Mouse (Mus musculus) forebrain, postnatal 0 days (tissue): ENCODE measurements at regions not wholly inside any gene's neighbourhood (a gene's known extent, or its start where the extent isn't known, plus 50 kb on each side); places are given as distances from the start of the nearest gene placed in this dataset.

Experiments used
- ATAC-seq: fragments of 200-750 bp; cut with Nextera tagmentation; 2 replicates; pipeline ENCODE4 v1.8.0; 2017; ENCODE audit warnings: mild to moderate bottlenecking, moderate library complexity
- DNase-seq: peaks from one replicate; pipeline ENCODE4 v3.0.0-alpha.2; 2015
- H3K27ac ChIP-seq: fragments of 300-500 bp; sonication (generic); 2 replicates; pipeline ENCODE4 v1.5.1; 2014; ENCODE audit warnings: low read depth, mild to moderate bottlenecking, antibody characterized with exemption, low read length, moderate library complexity, mixed read lengths
- H3K27me3 ChIP-seq: fragments of 300-500 bp; sonication (generic); 2 replicates; pipeline ENCODE4 v1.6.1; 2014; ENCODE audit warnings: mild to moderate bottlenecking, low read length, mixed read lengths; ENCODE audit not compliant: insufficient read depth
- H3K36me3 ChIP-seq: fragments of 300-500 bp; sonication (generic); 2 replicates; pipeline ENCODE4 v1.6.1; 2014; ENCODE audit warnings: mild to moderate bottlenecking, moderate library complexity; ENCODE audit not compliant: insufficient read depth
- H3K4me1 ChIP-seq: fragments of 300-500 bp; sonication (generic); 2 replicates; pipeline ENCODE4 v1.6.1; 2014; ENCODE audit warnings: antibody characterized with exemption; ENCODE audit not compliant: insufficient read depth
- H3K4me2 ChIP-seq: fragments of 300-500 bp; sonication (generic); 2 replicates; pipeline ENCODE4 v1.6.1; 2014; ENCODE audit warnings: low read depth, mild to moderate bottlenecking, moderate library complexity
- H3K4me3 ChIP-seq: fragments of 300-500 bp; sonication (generic); 2 replicates; pipeline ENCODE4 v1.5.1; 2014; ENCODE audit warnings: low read depth, low read length, mixed read lengths
- H3K9ac ChIP-seq: fragments of 300-500 bp; sonication (generic); 2 replicates; pipeline ENCODE4 v1.6.1; 2014; ENCODE audit warnings: mild to moderate bottlenecking
- H3K9me3 ChIP-seq: fragments of 300-500 bp; sonication (generic); 2 replicates; pipeline ENCODE4 v1.6.1; 2016; ENCODE audit warnings: low read length
- CTCF ChIP-seq: sonication (generic); IDR thresholded peaks from 2 replicates; pipeline ENCODE4 v1.5.1; 2016; ENCODE audit warnings: antibody characterized with exemption, control low read depth, low read depth
- WGBS: fragments of 180-500 bp; shearing (Covaris S2); extraction: QIAGEN DNeasy Blood & Tissue Kit; methylation state at CpG from one replicate; pipeline ENCODE4 v1.1.7; 2014; 5-methylcytosine and 5-hydroxymethylcytosine counted together

- Histone ChIP-seq H3K9ac (no peak overlapping the region), H3K9me3 (no peaks in the 10 kb centered on the region), H3K4me3 (no peak overlapping the region), H3K27ac (no peak overlapping the region), H3K4me1 (no peaks in the 10 kb centered on the region), H3K27me3 (no peaks in the 10 kb centered on the region), H3K36me3 (no peaks in the 10 kb centered on the region), H3K4me2 (no peak overlapping the region)
- no peak for ATAC-seq
- no peak for DNase-seq
- TF ChIP-seq CTCF, result no peak
- 82% methylated on average over 1 of the region's 1 CpGs for WGBS
Observed at GRCm38 (mm10) chr12:11981743-11982142, 280.2 kb upstream of the Fam49a start.

- WGBS, result 71% methylated on average over 1 of the region's 1 CpGs
- ATAC-seq (no peak), DNase-seq (no peak)
- H3K27ac ChIP-seq, result no peak overlapping the region
- no peaks in the 10 kb centered on the region for H3K4me1 ChIP-seq
- H3K9me3 ChIP-seq, result no peaks in the 10 kb centered on the region
- no peaks in the 10 kb centered on the region for H3K36me3 ChIP-seq
- no peak for TF ChIP-seq CTCF
- no peak overlapping the region for H3K4me2 ChIP-seq
- no peak overlapping the region for H3K4me3 ChIP-seq
- no peak overlapping the region for H3K9ac ChIP-seq
- H3K27me3 ChIP-seq, result no peaks in the 10 kb centered on the region
Observed at GRCm38 (mm10) chr12:11993513-11993912, 268.4 kb upstream of the Fam49a start.

GRCm38 (mm10) chr12:11999199-11999598, 262.7 kb upstream of the Fam49a start:
- Histone ChIP-seq H3K36me3 (no peaks in the 10 kb centered on the region), H3K4me2 (no peak overlapping the region), H3K27me3 (no peaks in the 10 kb centered on the region), H3K9ac (no peak overlapping the region), H3K27ac (no peak overlapping the region), H3K4me3 (no peak overlapping the region), H3K9me3 (no peaks in the 10 kb centered on the region), H3K4me1 (no peaks in the 10 kb centered on the region)
- DNase-seq, result no peak
- WGBS, result 79% methylated on average over 4 of the region's 4 CpGs
- ATAC-seq, result no peak
- no peak for TF ChIP-seq CTCF

GRCm38 (mm10) chr12:12002414-12002813, 259.5 kb upstream of the Fam49a start:
- no peak for ATAC-seq
- WGBS, result 20% methylated on average over 3 of the region's 3 CpGs

GRCm38 (mm10) chr12:12010592-12010991, 251.3 kb upstream of the Fam49a start:
- H3K4me1 ChIP-seq, result no peaks in the 10 kb centered on the region
- H3K4me2 ChIP-seq, result no peak overlapping the region
- ATAC-seq, result no peak
- H3K4me3 ChIP-seq, result no peak overlapping the region
- H3K9ac ChIP-seq, result no peak overlapping the region
- H3K27me3 ChIP-seq, result no peaks in the 10 kb centered on the region
- TF ChIP-seq CTCF, result no peak
- H3K27ac ChIP-seq, result no peak overlapping the region
- no peaks in the 10 kb centered on the region for H3K36me3 ChIP-seq
- no peak for DNase-seq
- H3K9me3 ChIP-seq, result no peaks in the 10 kb centered on the region

More at GRCm38 (mm10) chr12:12002414-12002813, 259.5 kb upstream of the Fam49a start:
- Histone ChIP-seq H3K4me1 (no peaks in the 10 kb centered on the region), H3K36me3 (no peaks in the 10 kb centered on the region), H3K9ac (no peak overlapping the region), H3K27me3 (no peaks in the 10 kb centered on the region), H3K9me3 (no peaks in the 10 kb centered on the region), H3K27ac (no peak overlapping the region), H3K4me3 (no peak overlapping the region), H3K4me2 (no peak overlapping the region)
- no peak for TF ChIP-seq CTCF
- no peak for DNase-seq

GRCm38 (mm10) chr12:12023819-12024470, 238.0 kb upstream of the Fam49a start:
- 63% methylated on average over 6 of the region's 6 CpGs for WGBS
- no peaks in the 10 kb centered on the region for H3K27me3 ChIP-seq

GRCm38 (mm10) chr12:12030039-12030550, 231.8 kb upstream of the Fam49a start:
- no peak overlapping the region for H3K4me2 ChIP-seq
- no peaks in the 10 kb centered on the region for H3K36me3 ChIP-seq
- H3K27ac ChIP-seq, result no peak overlapping the region
- WGBS, result 89% methylated on average over 2 of the region's 2 CpGs
- no peak overlapping the region for H3K4me3 ChIP-seq
- H3K4me1 ChIP-seq, result no peaks in the 10 kb centered on the region
- ATAC-seq (no peak), DNase-seq (no peak)
- no peak overlapping the region for H3K9ac ChIP-seq
- TF ChIP-seq CTCF, result no peak
- no peaks in the 10 kb centered on the region for H3K27me3 ChIP-seq
- H3K9me3 ChIP-seq, result no peaks in the 10 kb centered on the region

More at GRCm38 (mm10) chr12:12023819-12024470, 238.0 kb upstream of the Fam49a start:
- Histone ChIP-seq H3K4me3 (no peak overlapping the region), H3K36me3 (no peaks in the 10 kb centered on the region), H3K9ac (no peak overlapping the region), H3K4me1 (no peaks in the 10 kb centered on the region), H3K9me3 (no peaks in the 10 kb centered on the region), H3K27ac (no peak overlapping the region), H3K4me2 (no peak overlapping the region)
- no peak for TF ChIP-seq CTCF
- DNase-seq (peak; percentile 7), ATAC-seq (no peak)
